Mouse (Mus musculus): ENCODE data around the gene Hsd17b12. TPM values are rescaled to one million over a fixed set of nuclear protein-coding genes. Genes with fewer than 3 reads are reported as not detected.

Hsd17b12 gene
- polyA plus RNA-seq, 1 experiment from 2014 or later, result 135 TPM

DNA sequence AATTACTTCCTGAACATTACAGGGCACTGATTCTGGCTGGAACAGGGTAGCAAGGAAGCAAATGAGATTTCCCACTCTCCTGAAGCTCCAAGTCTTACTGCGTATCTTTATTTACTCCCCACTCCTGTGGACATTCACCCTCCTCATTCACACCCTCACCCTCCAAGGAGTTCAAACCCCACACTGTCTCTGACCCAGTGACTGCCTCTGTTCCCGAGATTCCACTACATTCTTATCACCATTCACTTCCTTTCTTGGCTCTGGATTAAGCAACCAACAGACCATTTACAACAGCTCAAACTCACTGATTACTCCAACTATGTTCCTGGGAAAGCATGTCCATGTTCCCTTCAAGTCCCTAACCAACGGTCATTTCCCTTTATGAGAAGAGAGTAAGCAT is 166.4 kb downstream of the Hsd17b12 start:
- Histone ChIP-seq H3K4me2 (no peak overlapping the region), H3K27ac (no peak overlapping the region), H3K27me3 (replicated peaks) (no peaks in the 10 kb centered on the region), H3K4me3 (no peak overlapping the region), H3K9me3 (no peaks in the 10 kb centered on the region), H3K36me3 (replicated peaks) (peaks cover 33% of the 10 kb centered on the region), H3K9ac (no peak overlapping the region), H3K4me1 (peaks cover 10% of the 10 kb centered on the region)
- WGBS, result 89% methylated on average over 3 of the region's 3 CpGs
- no peak for ATAC-seq (replicated peaks)

DNA sequence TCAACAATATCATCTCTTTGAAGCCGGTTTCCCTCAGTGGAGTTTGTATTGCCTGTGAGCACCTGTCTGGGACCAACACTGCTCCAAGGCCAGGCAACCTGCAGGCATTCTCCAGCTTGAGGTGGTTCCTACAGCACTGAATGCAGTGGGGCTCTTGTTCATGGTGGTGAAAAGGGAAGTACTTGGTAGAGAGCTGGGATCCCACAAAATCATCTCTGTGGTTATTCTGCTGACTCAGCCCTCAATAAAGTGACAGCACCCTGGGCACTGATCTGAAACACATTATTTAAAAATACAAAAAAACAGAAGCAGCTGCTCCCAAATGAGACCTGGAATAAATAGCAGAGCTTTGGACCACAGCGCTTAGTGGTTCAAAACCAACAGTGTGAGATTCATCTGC is 169.3 kb downstream of the Hsd17b12 start:
- peaks cover 10% of the 10 kb centered on the region for H3K4me1 ChIP-seq
- ATAC-seq (replicated peaks), result no peak
- H3K27ac ChIP-seq, result no peak overlapping the region
- peaks cover 10% of the 10 kb centered on the region; the same call in 1 of the 2 replicates for H3K36me3 ChIP-seq (replicated peaks)
- H3K27me3 ChIP-seq (replicated peaks), result no peaks in the 10 kb centered on the region
- H3K9me3 ChIP-seq, result no peaks in the 10 kb centered on the region
- no peak overlapping the region for H3K9ac ChIP-seq
- no peak overlapping the region for H3K4me2 ChIP-seq
- H3K4me3 ChIP-seq, result no peak overlapping the region
- WGBS, result 98% methylated on average over 2 of the region's 2 CpGs

Small RNA genes lying within 50 kb of the gene (microRNA-seq; reads per million reads assigned to microRNA genes)
- gene Gm23630, result not detected

Other genes starting within 250 kb of the Hsd17b12 start
- gene Gm13889, start 200.8 kb downstream of the Hsd17b12 start, polyA plus RNA-seq (2015; fragmentation: Nextera tagmentation; extraction: Ambion mirVana), result 5.2 and 6.7 TPM in 2 replicates
- not detected in 2 replicates for gene Gm27027, start 161.6 kb downstream of the Hsd17b12 start, polyA plus RNA-seq (2015; fragmentation: Nextera tagmentation; extraction: Ambion mirVana)
- 47.0 and 50.7 TPM in 2 replicates for gene Alkbh3, start 147.2 kb downstream of the Hsd17b12 start, polyA plus RNA-seq (2015; fragmentation: Nextera tagmentation; extraction: Ambion mirVana)
- 24.6 and 26.5 TPM in 2 replicates for gene Ttc17, start 248.7 kb upstream of the Hsd17b12 start, polyA plus RNA-seq (2015; fragmentation: Nextera tagmentation; extraction: Ambion mirVana)